Mouse (Mus musculus) frontal cortex, adult (tissue): ENCODE data around the gene Asb3.

Experiments
- ATAC-seq: cut with Nextera tagmentation; 2 replicates; pipeline ENCODE4 v1.9.2; 2017; ENCODE audit warnings: mild to moderate bottlenecking, moderate library complexity, mixed read lengths; ENCODE audit not compliant: low TSS enrichment

The Asb3 gene

DNA sequence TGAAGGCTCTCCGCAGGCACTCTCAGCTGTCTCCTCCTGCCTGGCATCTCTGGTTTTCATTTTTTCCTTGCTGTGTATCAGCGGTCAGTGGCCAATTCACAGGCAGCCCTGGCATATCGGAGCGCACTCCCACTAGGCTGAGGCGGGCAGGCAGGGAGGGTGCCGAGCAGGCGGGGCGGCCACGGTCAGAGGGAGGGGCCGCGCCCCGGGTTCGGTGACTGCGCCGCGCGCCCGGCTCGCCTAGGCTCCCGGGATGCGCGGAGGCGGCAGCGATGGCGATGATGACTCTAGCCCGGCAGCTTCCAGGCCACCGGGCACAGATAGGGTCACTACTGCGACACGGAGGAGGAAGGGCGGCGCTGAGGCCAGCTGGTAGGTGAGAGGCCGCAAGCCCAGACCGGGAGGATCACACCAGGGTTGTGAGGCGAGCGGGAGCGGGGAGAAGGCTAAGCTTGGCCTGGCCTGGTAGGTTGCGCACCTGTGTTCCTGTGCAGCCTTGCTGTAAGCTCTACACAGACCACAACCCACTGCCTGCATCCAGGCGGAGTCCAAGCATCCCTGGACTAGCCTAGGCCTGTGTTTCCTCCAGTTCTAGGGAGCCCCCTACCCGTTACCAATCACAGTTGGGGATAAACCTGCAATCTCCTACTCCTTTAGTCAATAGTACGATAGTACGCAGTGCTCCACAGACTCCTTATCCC lies at the start of gene Asb3, which contains the start of gene Gpr75:
Asb3 (plus strand) TSS at position 246 of the 701 bp plus-strand sequence.
Gpr75 (plus strand) TSS at position 188 of the 701 bp plus-strand sequence.
- peak; percentile 95 for ATAC-seq

DNA sequence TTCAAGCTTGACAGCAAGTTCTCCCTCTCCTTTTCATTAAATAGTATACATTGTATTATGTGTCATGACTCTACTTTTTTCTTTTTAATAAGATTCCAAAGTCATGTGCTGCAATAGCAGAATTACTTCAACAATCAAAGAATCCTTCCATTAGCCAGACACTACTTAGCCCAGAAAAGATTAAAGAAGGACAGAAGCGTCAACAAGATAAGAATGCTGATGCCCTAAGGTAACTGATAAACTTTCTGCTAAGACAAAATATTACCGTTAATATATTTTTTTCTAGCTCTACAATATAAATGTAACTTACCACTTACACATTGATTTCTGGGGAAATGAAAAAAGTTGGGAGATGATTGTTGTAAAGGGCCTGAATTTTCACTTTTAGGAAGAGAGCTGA lies 46.4 kb upstream of the Asb3 start:
- ATAC-seq: no peak

DNA sequence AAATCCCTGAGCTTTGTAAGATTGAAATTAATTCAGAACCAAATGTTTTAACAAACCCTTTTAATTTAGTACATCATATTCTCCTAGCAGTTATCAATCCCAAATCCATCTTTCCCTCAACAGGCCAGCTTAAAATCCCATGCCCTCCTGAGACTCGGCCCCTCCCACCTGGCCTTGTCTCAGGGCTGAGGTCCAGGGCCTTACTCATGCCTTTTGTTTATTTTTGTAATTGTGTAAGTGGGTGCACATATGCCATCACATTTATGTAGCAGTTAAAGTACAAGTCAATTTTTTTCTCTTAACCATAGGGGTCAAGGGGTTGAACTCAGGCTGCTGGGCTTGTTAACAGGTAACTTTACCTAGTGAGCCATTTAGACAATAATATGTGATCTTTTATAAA lies 40.9 kb upstream of the Asb3 start:
- no peak for ATAC-seq

DNA sequence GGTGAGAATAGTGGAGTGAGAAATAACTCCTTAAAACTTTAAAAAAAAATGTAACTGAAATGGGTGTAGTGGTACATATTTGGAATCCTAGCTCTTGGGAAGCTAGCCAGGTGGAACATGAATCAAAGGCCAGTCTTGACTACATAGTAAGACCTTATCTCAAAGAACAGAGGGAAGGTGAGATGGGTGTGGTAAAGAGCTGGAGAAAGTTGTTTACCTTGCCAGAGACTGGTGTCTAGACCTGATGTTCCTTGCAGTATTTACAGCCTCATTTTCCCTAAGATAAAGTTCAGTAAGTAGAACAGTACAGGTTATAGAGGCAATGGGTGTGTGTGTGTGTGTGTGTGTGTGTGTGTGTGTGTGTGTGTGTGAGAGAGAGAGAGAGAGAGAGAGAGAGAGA lies 12.8 kb upstream of the Asb3 start:
- no peak for ATAC-seq

DNA sequence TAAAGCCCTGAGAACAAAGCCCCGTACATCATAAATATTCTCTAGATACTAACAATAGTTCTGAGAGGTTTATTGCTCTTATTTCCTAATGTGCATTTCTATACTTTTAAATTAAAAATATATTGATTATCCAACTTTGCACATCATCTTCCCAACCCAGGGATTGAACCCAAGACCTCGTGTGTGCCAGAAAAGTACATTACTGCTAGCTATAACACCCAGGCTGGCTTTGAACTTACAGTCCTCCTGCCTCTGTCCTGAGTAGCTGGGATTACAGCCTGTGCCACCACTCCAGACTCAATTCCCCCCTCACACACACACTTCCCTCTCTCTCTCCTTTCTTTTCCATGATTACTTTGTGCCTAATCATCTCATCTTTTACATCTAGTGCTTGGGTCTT lies 2.9 kb downstream of the Asb3 start:
- ATAC-seq: no peak

DNA sequence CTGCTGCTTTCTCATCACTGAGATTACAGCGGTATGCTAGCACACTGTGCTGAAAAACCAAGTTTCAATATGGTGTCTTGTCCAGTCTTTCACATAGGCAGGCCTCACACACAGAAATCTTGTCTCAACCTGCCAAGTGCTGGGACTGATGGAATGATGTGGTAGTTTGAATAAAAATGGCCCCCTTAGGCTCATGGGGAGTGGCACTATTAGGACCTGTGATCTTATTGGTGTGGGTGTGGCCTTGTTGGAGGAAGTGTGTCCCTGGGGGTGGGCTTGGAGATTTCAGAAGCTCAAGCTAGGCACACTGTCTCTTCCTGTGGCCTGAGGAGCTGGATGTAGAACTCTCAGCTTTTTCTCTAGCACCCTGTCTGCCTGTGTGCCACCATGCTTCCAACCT lies 11.0 kb downstream of the Asb3 start:
- no peak for ATAC-seq

DNA sequence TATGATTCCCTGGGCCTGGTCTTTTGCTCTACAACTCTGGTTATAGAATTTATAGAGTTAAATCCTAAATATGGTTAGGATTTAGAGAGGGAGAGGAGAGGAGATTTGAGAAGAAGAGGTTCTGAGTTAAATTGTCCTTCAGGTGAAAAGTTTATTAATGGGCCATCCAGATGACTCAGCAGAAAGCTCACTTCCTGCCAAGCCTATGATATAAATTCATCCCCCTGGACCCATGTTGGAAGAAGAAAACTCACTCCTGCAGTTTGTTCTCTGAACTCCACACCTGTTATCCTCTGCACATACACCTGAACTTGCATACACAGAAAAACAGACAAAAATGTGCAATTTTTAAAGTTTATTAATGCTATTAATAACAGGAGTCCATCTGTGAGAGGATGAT lies 14.1 kb downstream of the Asb3 start:
- no peak for ATAC-seq

DNA sequence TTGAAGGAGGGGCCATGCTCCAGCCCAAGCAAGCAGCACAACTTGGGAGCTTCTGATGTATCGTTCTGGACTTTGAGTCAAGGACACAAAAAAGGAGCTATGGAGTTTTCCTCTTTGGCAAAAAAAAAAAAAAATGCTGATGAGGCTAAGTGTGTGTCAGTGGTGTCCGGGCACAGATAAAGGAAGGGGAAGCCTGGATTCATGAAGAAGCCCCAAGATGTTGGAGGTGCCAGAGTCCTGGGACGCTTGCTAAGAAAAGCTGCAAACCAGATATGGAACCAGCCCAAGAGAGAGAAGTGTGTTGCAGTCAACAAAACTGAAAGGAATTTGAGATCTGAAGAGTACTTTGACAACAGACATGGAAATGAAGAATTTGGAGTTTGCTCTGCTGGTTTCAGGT lies 27.1 kb downstream of the Asb3 start:
- no peak for ATAC-seq

DNA sequence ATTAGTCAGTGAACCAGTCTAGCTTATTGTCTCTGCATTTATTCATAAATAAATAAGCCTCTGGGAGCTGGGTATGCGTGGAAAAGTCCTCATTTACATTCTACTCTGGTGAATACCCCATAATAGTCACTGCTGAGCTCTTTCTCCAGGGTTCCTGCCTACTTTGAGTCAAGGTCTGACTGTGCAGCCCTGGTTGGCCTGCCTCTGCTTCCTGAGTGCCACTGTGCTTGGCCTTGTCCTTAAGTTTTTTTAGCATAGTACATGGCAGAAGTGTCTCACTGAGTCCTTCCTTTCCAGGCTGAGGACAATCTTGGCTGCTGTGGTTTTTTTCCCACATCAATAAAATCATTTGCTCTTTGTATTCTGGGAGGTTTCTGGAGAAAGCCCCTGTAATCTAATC lies 35.4 kb downstream of the Asb3 start:
- ATAC-seq: no peak

DNA sequence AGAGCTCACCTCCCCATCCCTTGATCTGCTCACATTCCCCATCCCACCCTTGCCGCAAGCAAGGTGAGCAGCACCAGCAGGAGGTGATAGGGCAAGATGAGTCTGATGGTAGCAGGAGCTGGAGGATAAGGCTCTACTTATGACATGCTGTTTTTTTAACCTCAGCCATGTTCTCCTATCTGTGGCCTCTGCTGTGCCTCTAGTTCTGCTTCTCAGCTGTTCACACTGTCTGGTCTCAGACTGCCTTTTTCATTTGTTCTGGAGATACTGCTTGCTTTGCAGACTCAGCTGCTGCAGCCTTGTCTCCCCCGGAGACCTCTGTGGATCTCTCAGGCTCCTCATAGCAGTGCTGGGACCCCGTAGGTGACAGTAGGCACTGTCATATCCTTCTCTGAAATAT lies 38.1 kb downstream of the Asb3 start:
- no peak for ATAC-seq

DNA sequence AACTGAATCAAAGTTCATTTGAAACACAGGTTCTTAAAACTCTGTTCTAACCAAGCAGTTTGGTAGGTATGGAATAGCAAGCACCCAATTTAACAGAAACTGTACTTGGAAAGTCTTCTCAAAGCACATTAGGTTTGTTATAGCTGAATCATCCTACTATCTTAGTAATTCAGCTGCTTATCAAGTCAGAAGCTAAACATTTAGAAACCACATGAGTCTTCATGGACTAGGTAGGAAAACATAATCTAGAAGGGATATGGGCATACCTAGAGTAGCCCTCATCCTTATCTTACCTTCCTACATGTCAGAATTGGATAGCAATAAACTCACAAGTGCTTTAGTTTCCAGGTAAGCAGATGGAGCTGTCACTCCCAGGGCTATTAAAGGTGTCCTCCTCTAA lies 42.9 kb downstream of the Asb3 start:
- ATAC-seq: no peak

DNA sequence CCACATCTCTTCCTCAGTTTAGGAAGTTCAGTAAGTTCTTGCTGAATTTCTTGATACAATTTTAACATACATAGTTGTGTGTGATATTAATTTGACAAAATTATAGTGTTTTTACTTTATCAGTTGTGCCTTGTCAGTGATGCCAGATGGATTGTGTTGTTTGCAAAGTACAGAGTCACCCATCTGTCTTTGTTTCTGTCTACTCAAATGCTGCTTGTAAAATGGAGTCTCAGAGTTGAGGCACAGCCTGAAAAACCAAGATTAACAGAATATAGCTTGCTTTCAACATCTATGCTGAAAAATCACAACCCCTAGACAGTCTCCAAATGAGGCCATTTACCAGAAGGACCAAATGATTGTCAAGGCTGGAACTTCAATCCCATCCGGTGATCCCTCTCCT lies 43.3 kb downstream of the Asb3 start:
- no peak for ATAC-seq

DNA sequence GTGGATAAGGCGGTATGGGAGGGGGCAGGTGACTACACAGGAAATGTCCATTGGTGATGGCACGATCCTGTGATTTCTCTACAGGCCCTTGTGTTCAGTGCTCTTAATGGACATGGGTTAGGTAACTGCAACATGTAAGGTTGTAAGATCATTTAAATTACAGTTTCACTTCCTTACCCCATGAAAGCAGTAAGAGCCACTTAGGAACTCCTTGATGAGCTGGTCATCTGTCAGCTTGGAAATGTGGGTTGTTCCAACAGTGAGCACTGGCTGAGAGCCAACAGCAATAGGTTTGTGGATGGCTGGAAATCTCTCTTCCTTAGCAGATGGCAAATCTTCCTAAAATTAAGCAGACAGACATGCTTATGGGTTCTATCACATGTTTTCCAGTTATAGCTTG lies 58.3 kb downstream of the Asb3 start:
- no peak for ATAC-seq

DNA sequence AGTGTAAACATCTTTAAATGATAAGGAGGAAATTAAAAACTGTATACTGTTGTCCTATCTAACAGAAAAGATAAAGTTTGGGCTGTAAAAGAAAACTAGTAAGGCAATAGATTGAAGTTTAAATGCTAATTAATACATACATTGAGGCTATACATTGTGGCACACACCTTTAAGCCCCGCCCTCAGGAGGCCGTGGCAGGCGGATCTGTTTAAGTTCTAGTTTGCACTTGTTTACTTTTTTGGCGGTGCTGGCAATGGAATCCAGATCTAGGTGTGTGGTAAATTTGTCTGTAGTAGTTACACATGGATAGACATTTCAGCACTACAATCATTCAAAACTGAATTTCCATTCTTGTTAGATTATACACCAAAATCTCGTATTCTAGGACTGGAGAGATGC lies 67.6 kb downstream of the Asb3 start:
- no peak for ATAC-seq

DNA sequence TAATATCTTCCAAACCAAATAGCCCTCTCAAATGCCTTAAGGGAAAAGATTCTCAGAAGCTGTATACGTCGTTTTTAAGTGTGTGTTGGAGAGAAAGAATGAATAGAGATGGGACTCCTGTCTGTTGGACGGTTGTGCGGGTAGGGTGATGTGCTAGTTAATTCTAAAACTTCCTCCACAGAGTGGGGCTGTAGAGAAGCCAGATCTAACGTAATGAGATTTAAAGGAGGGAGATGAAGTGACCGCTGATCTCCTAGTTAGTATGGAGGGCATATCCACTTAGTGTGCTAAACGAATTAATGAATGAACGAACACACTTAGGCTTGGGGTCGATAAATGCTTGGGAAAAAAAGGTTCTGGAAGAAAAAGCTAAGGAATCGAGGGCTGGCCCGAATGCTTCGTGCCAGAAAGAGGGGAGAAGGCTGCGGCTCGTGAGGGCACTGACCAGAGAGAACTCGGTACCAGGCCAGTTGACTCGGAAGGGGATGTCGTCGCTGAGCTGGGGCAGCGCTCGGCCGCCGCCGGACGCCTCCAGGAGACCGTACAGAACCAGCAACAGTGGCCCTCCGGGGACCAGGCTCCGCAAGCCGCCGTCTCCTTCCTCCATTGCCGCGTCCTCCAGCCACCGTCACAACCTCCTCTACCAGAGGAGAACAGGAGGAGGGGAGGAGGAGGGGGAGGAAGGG lies 68.4 kb downstream of the Asb3 start:
- ATAC-seq: peak; percentile 63

DNA sequence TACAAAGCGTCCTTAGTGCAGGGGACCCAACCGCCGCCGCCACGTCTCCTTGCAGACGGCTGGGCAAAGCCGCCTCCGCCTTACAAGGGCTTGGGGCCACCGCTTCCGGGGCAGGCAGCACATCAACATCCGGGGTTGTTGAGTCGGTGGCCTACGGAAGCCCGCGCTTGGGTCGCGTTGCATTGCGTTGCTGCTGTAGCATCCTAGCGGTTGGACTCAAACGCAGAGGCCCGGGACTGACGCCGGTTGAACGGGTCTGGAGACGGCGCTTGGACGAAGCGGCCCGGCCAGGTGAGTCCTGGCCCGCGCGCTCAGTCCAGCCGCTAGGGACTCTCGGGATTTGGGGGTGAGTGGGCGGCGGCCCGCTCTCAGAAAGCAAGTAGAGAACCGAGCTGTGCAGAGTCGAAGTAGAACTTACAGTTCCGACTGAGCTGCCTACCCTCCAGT lies 69.1 kb downstream of the Asb3 start, which contains the start of gene Erlec1:
Erlec1 (minus strand) TSS at position 57 of the 447 bp plus-strand sequence.
- peak; percentile 96 for ATAC-seq

DNA sequence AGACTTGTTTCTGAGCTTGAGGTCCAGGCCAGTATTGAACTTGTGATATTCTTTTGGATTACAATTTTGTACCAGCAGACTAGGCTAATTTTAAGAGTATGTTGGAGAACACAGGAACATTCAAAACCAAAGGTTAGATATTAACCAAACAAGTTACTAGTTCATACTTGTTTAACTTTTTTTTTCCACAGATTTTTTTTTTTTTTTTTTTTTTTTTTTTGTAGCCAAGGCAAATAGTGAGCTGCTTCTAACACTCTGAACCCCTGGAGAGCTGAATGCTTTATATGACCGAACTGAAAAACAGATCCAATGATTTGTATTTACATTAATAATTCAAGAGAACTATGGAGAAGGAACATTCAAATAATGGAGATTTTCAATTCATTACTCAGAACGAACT lies 100.0 kb downstream of the Asb3 start:
- ATAC-seq: no peak

DNA sequence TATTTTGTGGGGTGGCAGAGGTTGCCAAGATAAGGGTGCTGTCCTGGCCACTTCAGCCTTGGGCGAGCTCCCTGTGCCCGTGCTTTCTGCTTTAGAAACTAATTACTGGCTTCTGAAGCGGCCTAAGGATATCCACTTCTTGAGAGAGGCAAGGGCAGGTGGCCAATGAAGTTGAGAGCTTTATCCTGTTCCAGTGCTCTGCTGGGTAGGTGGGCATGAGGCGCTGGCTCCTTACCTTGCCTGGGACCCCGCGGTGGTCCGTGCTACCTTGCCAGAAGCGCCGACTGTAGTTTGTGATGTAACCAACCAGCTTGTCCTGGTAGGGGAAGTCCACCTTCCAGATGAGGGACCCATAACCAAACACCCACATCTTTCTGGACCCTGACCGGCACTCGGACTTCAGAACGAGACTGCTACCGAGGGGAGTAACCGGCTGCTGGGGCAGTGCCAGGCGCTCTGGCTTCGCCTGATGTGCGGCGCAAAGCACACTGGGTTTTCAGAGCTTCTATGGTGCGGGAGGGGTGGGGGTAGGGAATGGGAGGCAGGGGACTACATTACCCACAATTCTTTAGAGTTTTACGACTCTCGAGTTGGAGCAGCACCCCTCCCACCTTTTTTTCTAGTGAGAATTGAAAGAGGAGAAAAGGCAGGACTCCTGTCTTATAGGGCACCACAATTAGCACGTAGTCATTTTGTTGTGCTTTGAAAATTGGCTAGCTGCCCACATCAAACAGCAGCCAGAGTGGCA lies 100.8 kb downstream of the Asb3 start, which contains the start of gene Chac2:
Chac2 (minus strand) TSS at position 474 of the 748 bp plus-strand sequence.
- peak; percentile 99 for ATAC-seq

DNA sequence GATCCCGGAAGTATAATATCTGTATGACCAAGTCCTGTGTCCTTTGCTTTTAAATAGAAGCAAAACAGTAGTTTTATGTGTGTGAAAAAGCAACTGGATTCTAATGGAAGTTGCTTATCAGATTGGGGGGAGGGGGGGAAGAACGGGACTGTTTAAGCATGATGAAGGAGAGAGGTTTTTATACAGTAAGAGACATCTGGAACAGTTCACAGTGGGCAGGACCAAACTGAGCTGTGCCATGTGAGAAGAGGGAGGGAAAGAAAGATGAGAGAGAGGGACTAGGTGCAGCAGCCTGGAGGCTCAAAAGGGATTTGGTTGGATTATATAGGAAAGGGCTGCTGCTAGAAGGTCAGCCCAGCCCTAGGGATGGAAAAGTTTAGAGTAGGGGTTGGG lies 101.4 kb downstream of the Asb3 start:
- ATAC-seq: peak; percentile 75

DNA sequence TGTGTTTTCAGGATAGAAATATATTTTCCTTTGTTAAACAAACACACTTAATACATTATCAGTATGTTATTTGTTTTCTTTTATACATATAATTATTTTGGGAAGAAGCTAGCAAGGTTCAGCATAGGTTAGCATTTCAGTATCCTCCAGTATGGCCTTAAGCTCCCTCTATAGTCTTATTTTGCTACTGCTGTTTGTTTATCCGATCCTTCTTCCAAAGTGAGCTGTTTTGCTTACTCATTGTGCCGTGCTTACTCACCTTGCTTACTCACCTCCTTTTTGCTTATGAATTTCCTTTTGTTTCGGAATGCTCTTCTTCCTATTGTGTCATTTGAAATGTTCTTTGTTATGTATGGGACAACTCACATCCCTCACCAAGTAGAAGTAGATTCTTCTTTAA lies 111.5 kb downstream of the Asb3 start:
- ATAC-seq: no peak

DNA sequence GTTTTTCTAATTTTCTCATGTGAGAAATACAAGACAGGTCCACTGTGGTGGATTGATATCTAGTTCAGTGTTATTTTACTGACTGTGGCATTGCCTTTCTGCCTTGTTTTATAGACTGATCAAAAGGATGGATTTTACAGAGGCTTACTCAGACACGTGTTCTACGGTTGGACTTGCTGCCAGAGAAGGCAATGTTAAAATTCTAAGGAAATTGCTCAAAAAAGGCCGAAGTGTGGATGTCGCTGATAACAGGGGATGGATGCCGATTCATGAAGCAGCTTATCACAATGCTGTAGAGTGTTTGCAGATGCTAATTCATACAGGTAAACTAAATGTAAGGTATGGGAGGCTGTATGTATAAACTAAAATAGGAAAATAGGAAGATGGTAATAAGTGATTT lies 113.0 kb downstream of the Asb3 start:
- no peak for ATAC-seq

DNA sequence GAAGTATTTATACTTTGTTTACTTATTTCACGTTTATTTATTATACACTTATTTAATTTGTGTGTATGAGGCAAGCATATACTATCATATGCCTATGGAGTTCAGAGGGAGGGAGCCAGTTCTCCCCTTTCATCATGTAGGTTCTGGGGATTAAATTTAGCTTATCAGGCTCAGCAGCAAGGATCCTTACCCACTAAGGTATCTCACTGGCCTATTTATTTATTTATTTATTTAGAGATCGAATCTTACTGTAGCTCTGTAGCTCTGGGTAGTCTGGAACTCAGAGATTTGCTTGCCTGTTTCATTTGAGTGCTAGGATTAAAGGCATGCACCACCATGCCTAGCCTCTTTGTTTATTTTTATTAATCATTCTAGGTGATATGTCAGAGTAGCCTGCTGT lies 113.5 kb downstream of the Asb3 start:
- no peak for ATAC-seq

DNA sequence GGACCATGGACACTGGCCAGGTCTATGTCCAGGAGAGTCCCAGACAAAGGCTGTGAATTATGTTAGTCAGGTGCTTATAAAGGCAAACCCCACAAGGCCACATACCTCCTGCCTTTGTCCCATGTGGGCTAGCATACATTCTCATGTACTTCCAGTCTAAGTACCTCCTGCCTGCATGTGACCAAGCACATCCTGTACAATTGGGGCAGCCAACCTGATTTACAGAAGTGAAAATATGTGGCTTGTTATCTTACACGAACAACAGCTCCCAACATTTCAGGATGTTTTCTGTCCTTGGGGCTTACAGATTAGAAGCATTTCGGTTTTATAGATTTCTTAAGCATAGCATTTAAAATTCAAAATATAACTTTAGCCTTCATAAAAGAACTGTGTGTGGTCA lies 114.8 kb downstream of the Asb3 start:
- no peak for ATAC-seq
